Mouse (Mus musculus) heart, embryonic 12.5 days (tissue): Measurements from ENCODE around the gene Phactr3. TPM values are rescaled to one million over a fixed set of nuclear protein-coding genes. Genes with fewer than 3 reads are reported as not detected.

ENCODE experiments used
- ATAC-seq: fragments of 200-750 bp; cut with Nextera tagmentation; 2 replicates; pipeline ENCODE4 v1.8.0; 2017; ENCODE audit warnings: moderate TSS enrichment, moderate library complexity; ENCODE audit not compliant: insufficient number of reproducible peaks, low FRiP score
- H3K27ac ChIP-seq: fragments of 300-500 bp; sonication (generic); 2 replicates; pipeline ENCODE4 v1.5.1; 2016; ENCODE audit warnings: mild to moderate bottlenecking, moderate library complexity; ENCODE audit not compliant: poor library complexity, severe bottlenecking
- H3K27me3 ChIP-seq: fragments of 300-500 bp; sonication (generic); replicated peaks from 2 replicates; pipeline ENCODE4 v1.6.1; 2016; ENCODE audit warnings: mild to moderate bottlenecking, moderate library complexity
- H3K36me3 ChIP-seq: fragments of 300-500 bp; sonication (generic); 2 replicates; pipeline ENCODE4 v1.6.1; 2016; ENCODE audit warnings: mild to moderate bottlenecking, moderate library complexity
- H3K4me1 ChIP-seq: fragments of 300-500 bp; sonication (generic); replicated peaks from 2 replicates; pipeline ENCODE4 v1.6.1; 2016; ENCODE audit warnings: mild to moderate bottlenecking
- H3K4me2 ChIP-seq: fragments of 300-500 bp; sonication (generic); 2 replicates; pipeline ENCODE4 v1.6.1; 2016; ENCODE audit warnings: mild to moderate bottlenecking, moderate library complexity
- H3K4me3 ChIP-seq: fragments of 300-500 bp; sonication (generic); 2 replicates; pipeline ENCODE4 v1.5.1; 2016; ENCODE audit warnings: mild to moderate bottlenecking
- H3K9ac ChIP-seq: fragments of 300-500 bp; sonication (generic); 2 replicates; pipeline ENCODE4 v1.6.1; 2016; ENCODE audit warnings: mild to moderate bottlenecking, moderate library complexity
- H3K9me3 ChIP-seq: fragments of 300-500 bp; sonication (generic); replicated peaks from 2 replicates; pipeline ENCODE4 v1.6.1; 2016; ENCODE audit warnings: mild to moderate bottlenecking, moderate library complexity
- WGBS: fragments of 180-500 bp; shearing (Covaris S2); methylation state at CpG from one replicate; pipeline ENCODE4 v1.1.7; 2016; 5-methylcytosine and 5-hydroxymethylcytosine counted together
- polyA plus RNA-seq: library from polyadenylated mRNA; unstranded; fragments of >200 nt; fragmentation: Nextera tagmentation; extraction: Ambion mirVana; gene quantifications from 2 replicates; pipeline ENCODE4 v1.2.1, GENCODE M21; 2016

Gene Phactr3
- polyA plus RNA-seq, 1 experiment from 2014 or later, result 10.1 TPM

- ATAC-seq, result 0 out of 2 replicates have a peak, but pooled peaks have one; percentile 43
- Histone ChIP-seq H3K9ac (no peak overlapping the region), H3K36me3 (no peaks in the 10 kb centered on the region), H3K27ac (no peak overlapping the region), H3K4me3 (no peak overlapping the region), H3K9me3 (no peaks in the 10 kb centered on the region), H3K4me2 (no peak overlapping the region), H3K27me3 (peaks cover 5% of the 10 kb centered on the region; the same call in 1 of the 2 replicates), H3K4me1 (peaks cover 13% of the 10 kb centered on the region)
- WGBS, result 1% methylated on average over 3 of the region's 3 CpGs
These were observed 138.5 kb downstream of the Phactr3 start for GRCm38 (mm10) chr2:178257117-178257825.

- peaks cover 13% of the 10 kb centered on the region for H3K4me1 ChIP-seq
- 10% methylated on average over 2 of the region's 2 CpGs for WGBS
These were observed 139.3 kb downstream of the Phactr3 start for GRCm38 (mm10) chr2:178257986-178258555.

DNA sequence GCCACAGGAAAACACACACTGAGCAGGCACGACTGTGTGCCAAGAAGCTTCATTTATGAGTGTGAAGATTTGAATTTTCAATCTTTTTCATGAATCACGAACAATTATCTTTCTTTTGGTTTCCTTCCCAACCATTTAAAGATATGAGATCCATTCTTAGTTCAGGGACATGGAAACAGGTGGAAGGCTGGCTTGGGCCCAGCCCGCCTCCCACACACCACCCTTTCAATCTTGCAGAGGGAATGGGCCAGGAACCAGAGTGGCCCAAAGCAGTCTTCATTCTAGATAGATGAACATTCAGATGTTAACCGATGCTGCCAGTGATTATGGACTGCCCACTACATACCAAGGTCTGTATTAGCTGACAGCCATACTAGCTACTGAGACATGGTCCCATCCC is 144.3 kb downstream of the Phactr3 start:
- no peak overlapping the region for H3K9ac ChIP-seq
- no peak for ATAC-seq
- H3K4me2 ChIP-seq, result no peak overlapping the region
- no peaks in the 10 kb centered on the region for H3K27me3 ChIP-seq
- H3K36me3 ChIP-seq, result no peaks in the 10 kb centered on the region
- H3K9me3 ChIP-seq, result no peaks in the 10 kb centered on the region
- no peak overlapping the region for H3K27ac ChIP-seq
- H3K4me3 ChIP-seq, result no peak overlapping the region
- 78% methylated on average over 4 of the region's 4 CpGs for WGBS
- H3K4me1 ChIP-seq, result peaks cover 21% of the 10 kb centered on the region

More at GRCm38 (mm10) chr2:178257986-178258555, 139.3 kb downstream of the Phactr3 start:
- H3K9ac ChIP-seq, result no peak overlapping the region
- no peak overlapping the region for H3K4me2 ChIP-seq
- H3K36me3 ChIP-seq, result no peaks in the 10 kb centered on the region
- no peak overlapping the region for H3K4me3 ChIP-seq
- ATAC-seq, result no peak
- H3K9me3 ChIP-seq, result no peaks in the 10 kb centered on the region
- H3K27me3 ChIP-seq, result peaks cover 5% of the 10 kb centered on the region; the same call in 1 of the 2 replicates
- H3K27ac ChIP-seq, result no peak overlapping the region

- 4% methylated on average over 8 of the region's 8 CpGs for WGBS
- Histone ChIP-seq H3K4me2 (no peak overlapping the region), H3K36me3 (no peaks in the 10 kb centered on the region), H3K27ac (no peak overlapping the region), H3K4me3 (no peak overlapping the region), H3K9ac (no peak overlapping the region), H3K27me3 (no peaks in the 10 kb centered on the region), H3K4me1 (peaks cover 21% of the 10 kb centered on the region), H3K9me3 (no peaks in the 10 kb centered on the region)
- peak; percentile 51; the same call in 1 of the 2 replicates for ATAC-seq
These were observed 145.6 kb downstream of the Phactr3 start for GRCm38 (mm10) chr2:178264389-178264788.

GRCm38 (mm10) chr2:178265454-178265853 is 146.7 kb downstream of the Phactr3 start:
- Histone ChIP-seq H3K4me1 (peaks cover 21% of the 10 kb centered on the region), H3K36me3 (no peaks in the 10 kb centered on the region), H3K4me2 (no peak overlapping the region), H3K4me3 (no peak overlapping the region), H3K9me3 (no peaks in the 10 kb centered on the region), H3K9ac (no peak overlapping the region), H3K27me3 (no peaks in the 10 kb centered on the region), H3K27ac (no peak overlapping the region)
- 9% methylated on average over 2 of the region's 2 CpGs for WGBS
- ATAC-seq, result peak; percentile 56; the same call in 1 of the 2 replicates

- no peak overlapping the region for H3K4me2 ChIP-seq
- no peak overlapping the region for H3K4me3 ChIP-seq
- 69% methylated on average over 2 of the region's 2 CpGs for WGBS
- H3K9me3 ChIP-seq, result no peaks in the 10 kb centered on the region
- no peak for ATAC-seq
- peaks cover 4% of the 10 kb centered on the region; the same call in 1 of the 2 replicates for H3K27me3 ChIP-seq
- peaks cover 4% of the 10 kb centered on the region for H3K4me1 ChIP-seq
- H3K27ac ChIP-seq, result no peak overlapping the region
- no peak overlapping the region for H3K9ac ChIP-seq
- H3K36me3 ChIP-seq, result no peaks in the 10 kb centered on the region
These were observed 152.0 kb downstream of the Phactr3 start for GRCm38 (mm10) chr2:178270794-178271193.

- no peak overlapping the region for H3K4me2 ChIP-seq
- ATAC-seq, result no peak
- H3K9me3 ChIP-seq, result no peaks in the 10 kb centered on the region
- H3K4me3 ChIP-seq, result no peak overlapping the region
- H3K27ac ChIP-seq, result no peak overlapping the region
- no peak overlapping the region for H3K9ac ChIP-seq
- WGBS, result 64% methylated on average over 4 of the region's 4 CpGs
- no peaks in the 10 kb centered on the region for H3K4me1 ChIP-seq
- no peaks in the 10 kb centered on the region for H3K36me3 ChIP-seq
- peaks cover 4% of the 10 kb centered on the region; the same call in 1 of the 2 replicates for H3K27me3 ChIP-seq
These were observed 153.6 kb downstream of the Phactr3 start for GRCm38 (mm10) chr2:178272350-178272749.

DNA sequence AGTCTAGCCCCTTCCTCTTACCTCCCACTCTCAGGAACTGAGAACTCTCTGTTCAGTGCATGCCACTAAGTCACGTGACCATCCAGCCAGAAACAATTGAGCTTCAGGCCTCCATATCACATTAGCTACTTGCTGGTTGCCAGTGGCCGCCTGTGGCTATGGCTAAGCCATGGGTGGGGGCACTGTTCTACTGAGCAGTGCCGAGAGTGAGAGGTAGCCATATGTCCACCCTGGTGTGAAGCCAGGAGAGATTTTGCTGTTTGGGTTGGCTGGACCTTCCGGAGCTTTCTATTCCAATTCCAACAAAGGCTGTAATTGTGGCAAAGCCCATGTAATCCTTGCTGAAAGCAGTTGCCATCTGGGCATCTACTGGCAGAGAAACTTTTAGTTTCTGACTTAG is 155.4 kb downstream of the Phactr3 start:
- H3K27me3 ChIP-seq, result peaks cover 4% of the 10 kb centered on the region; the same call in 1 of the 2 replicates
- H3K27ac ChIP-seq, result no peak overlapping the region
- H3K4me3 ChIP-seq, result no peak overlapping the region
- no peak for ATAC-seq
- H3K4me2 ChIP-seq, result no peak overlapping the region
- 62% methylated on average over 4 of the region's 4 CpGs for WGBS
- no peak overlapping the region for H3K9ac ChIP-seq
- H3K36me3 ChIP-seq, result no peaks in the 10 kb centered on the region
- no peaks in the 10 kb centered on the region for H3K4me1 ChIP-seq
- H3K9me3 ChIP-seq, result no peaks in the 10 kb centered on the region

- H3K4me2 ChIP-seq, result no peak overlapping the region
- H3K4me1 ChIP-seq, result no peaks in the 10 kb centered on the region
- H3K27me3 ChIP-seq, result no peaks in the 10 kb centered on the region
- H3K27ac ChIP-seq, result no peak overlapping the region
- no peak overlapping the region for H3K9ac ChIP-seq
- H3K9me3 ChIP-seq, result no peaks in the 10 kb centered on the region
- H3K36me3 ChIP-seq, result no peaks in the 10 kb centered on the region
- peak; percentile 56; the same call in 1 of the 2 replicates for ATAC-seq
- no peak overlapping the region for H3K4me3 ChIP-seq
- 5% methylated on average over 6 of the region's 6 CpGs for WGBS
These were observed 158.4 kb downstream of the Phactr3 start for GRCm38 (mm10) chr2:178277206-178277605.

DNA sequence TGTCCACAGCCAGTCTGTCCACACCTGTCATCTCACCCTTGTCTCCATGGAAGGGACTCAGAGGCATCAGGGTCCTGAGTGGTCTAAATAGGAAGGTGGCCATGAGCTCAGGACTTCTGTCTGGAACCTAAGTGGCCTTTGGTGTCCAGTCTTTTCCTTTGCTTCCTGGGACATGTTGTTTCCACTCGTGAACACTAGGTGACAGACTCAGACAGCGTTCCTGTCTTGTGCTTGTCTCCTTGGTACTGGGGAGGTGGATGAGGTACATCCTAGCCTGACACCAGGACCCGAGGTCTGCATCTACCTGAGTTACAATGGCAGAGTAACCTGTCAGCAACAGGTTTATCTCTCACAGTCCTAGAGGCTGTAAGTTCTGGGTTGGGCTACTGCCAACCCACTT is 162.4 kb downstream of the Phactr3 start:
- no peak overlapping the region for H3K9ac ChIP-seq

GRCm38 (mm10) chr2:178287285-178287684 is 168.5 kb downstream of the Phactr3 start:
- no peak overlapping the region for H3K4me3 ChIP-seq
- H3K36me3 ChIP-seq, result no peaks in the 10 kb centered on the region
- no peaks in the 10 kb centered on the region for H3K27me3 ChIP-seq
- ATAC-seq, result no peak
- no peaks in the 10 kb centered on the region for H3K9me3 ChIP-seq
- H3K9ac ChIP-seq, result no peak overlapping the region
- no peak overlapping the region for H3K4me2 ChIP-seq
- no peak overlapping the region for H3K27ac ChIP-seq
- 70% methylated on average over 5 of the region's 5 CpGs for WGBS
- no peaks in the 10 kb centered on the region for H3K4me1 ChIP-seq

More for the DNA sequence above, 162.4 kb downstream of the Phactr3 start:
- no peak for ATAC-seq
- H3K4me1 ChIP-seq, result no peaks in the 10 kb centered on the region
- H3K27me3 ChIP-seq, result no peaks in the 10 kb centered on the region
- no peak overlapping the region for H3K27ac ChIP-seq
- no peak overlapping the region for H3K4me3 ChIP-seq
- WGBS, result 45% methylated on average over 3 of the region's 3 CpGs
- H3K4me2 ChIP-seq, result no peak overlapping the region
- no peaks in the 10 kb centered on the region for H3K9me3 ChIP-seq
- H3K36me3 ChIP-seq, result no peaks in the 10 kb centered on the region
